Mouse (Mus musculus): Measurements from ENCODE around the gene Gm20715. TPM values are rescaled to one million over a fixed set of nuclear protein-coding genes. Genes with fewer than 3 reads are reported as not detected.
A peak's percentile ranks its signal among the peaks of the same experiment; 100 is the strongest.
"Not testable (repeated sequence)": the region's sequence is repeated elsewhere in the genome, so short reads cannot be mapped to it uniquely, and the experiment has no call there.

Gene Gm20715
- not detected in 2 replicates for polyA plus RNA-seq (2016; fragmentation: Nextera tagmentation; extraction: Ambion mirVana)

- no peaks in the 10 kb centered on the region for H3K36me3 ChIP-seq
- no peak within 1 kb of the TSS for H3K27ac ChIP-seq
- 2% methylated on average over 17 of the region's 17 CpGs for WGBS (ENCODE audit: insufficient replicate concordance)
- peak; percentile 83 for ATAC-seq
- no peak within 1 kb of the TSS for H3K4me3 ChIP-seq
- H3K9me3 ChIP-seq (replicated peaks) = no peaks in the 10 kb centered on the region
- H3K4me1 ChIP-seq = no peaks in the 10 kb centered on the region
- no peak within 1 kb of the TSS for H3K9ac ChIP-seq
- no peak within 1 kb of the TSS for H3K4me2 ChIP-seq
- peaks cover 2% of the 10 kb centered on the region for H3K27me3 ChIP-seq (replicated peaks)
Observed at GRCm38 (mm10) chr7:6410043-6410442, at the start of gene Gm20715. TSS of gene Gm20715 (plus strand) at chr7:6410277.

GRCm38 (mm10) chr7:6360477-6361060 lies 49.5 kb upstream of the Gm20715 start:
- Histone ChIP-seq H3K4me3 (no peak overlapping the region), H3K4me1 (peaks cover 51% of the 10 kb centered on the region), H3K27ac (no peak overlapping the region), H3K27me3 (replicated peaks) (no peaks in the 10 kb centered on the region), H3K36me3 (no peaks in the 10 kb centered on the region), H3K9ac (no peak overlapping the region), H3K9me3 (replicated peaks) (no peaks in the 10 kb centered on the region), H3K4me2 (peak overlapping the region; percentile 77)
- WGBS (ENCODE audit: insufficient replicate concordance) = 15% methylated on average over 2 of the region's 9 CpGs
- ATAC-seq = peak; percentile 36

- Histone ChIP-seq H3K36me3 (no peaks in the 10 kb centered on the region), H3K4me1 (peaks cover 58% of the 10 kb centered on the region), H3K9me3 (replicated peaks) (no peaks in the 10 kb centered on the region), H3K27ac (peak overlapping the region; percentile 84), H3K4me3 (peak overlapping the region; percentile 67), H3K4me2 (peak overlapping the region; percentile 77), H3K27me3 (replicated peaks) (no peaks in the 10 kb centered on the region), H3K9ac (peak overlapping the region; percentile 59)
- no peak for ATAC-seq
- 27% methylated on average over 7 of the region's 7 CpGs for WGBS (ENCODE audit: insufficient replicate concordance)
Observed at GRCm38 (mm10) chr7:6361756-6362155, 48.3 kb upstream of the Gm20715 start.

GRCm38 (mm10) chr7:6362268-6363046 lies 47.6 kb upstream of the Gm20715 start:
- peak overlapping the region; percentile 77 for H3K4me2 ChIP-seq
- ATAC-seq = peak; percentile 85
- peak overlapping the region; percentile 67 for H3K4me3 ChIP-seq
- peak overlapping the region; percentile 84 for H3K27ac ChIP-seq
- peak overlapping the region; percentile 74 for H3K9ac ChIP-seq
- H3K27me3 ChIP-seq (replicated peaks) = no peaks in the 10 kb centered on the region
- WGBS (ENCODE audit: insufficient replicate concordance) = under 1% methylated on average over 38 of the region's 38 CpGs
- H3K36me3 ChIP-seq = no peaks in the 10 kb centered on the region
- H3K4me1 ChIP-seq = peaks cover 65% of the 10 kb centered on the region
- H3K9me3 ChIP-seq (replicated peaks) = no peaks in the 10 kb centered on the region

GRCm38 (mm10) chr7:6363047-6363488 lies 47.0 kb upstream of the Gm20715 start, which contains the start of gene Zfp78:
TSS of gene Zfp78 (plus strand) at chr7:6363280.
- peak within 1 kb of the TSS; percentile 77 for H3K4me2 ChIP-seq
- H3K4me1 ChIP-seq = peaks cover 71% of the 10 kb centered on the region
- H3K27ac ChIP-seq = peak within 1 kb of the TSS; percentile 84
- under 1% methylated on average over 23 of the region's 23 CpGs for WGBS (ENCODE audit: insufficient replicate concordance)
- H3K9ac ChIP-seq = peak within 1 kb of the TSS; percentile 74
- H3K9me3 ChIP-seq (replicated peaks) = no peaks in the 10 kb centered on the region
- peak within 1 kb of the TSS; percentile 67 for H3K4me3 ChIP-seq
- H3K36me3 ChIP-seq = no peaks in the 10 kb centered on the region
- ATAC-seq = peak; percentile 79
- H3K27me3 ChIP-seq (replicated peaks) = no peaks in the 10 kb centered on the region

GRCm38 (mm10) chr7:6364761-6365160 lies 45.3 kb upstream of the Gm20715 start:
- H3K4me2 ChIP-seq = no peak overlapping the region
- no peak overlapping the region for H3K4me3 ChIP-seq
- WGBS (ENCODE audit: insufficient replicate concordance) = 82% methylated on average over 1 of the region's 1 CpGs
- no peaks in the 10 kb centered on the region for H3K27me3 ChIP-seq (replicated peaks)
- no peak overlapping the region for H3K9ac ChIP-seq
- no peak overlapping the region for H3K27ac ChIP-seq
- H3K4me1 ChIP-seq = peaks cover 83% of the 10 kb centered on the region
- no peaks in the 10 kb centered on the region for H3K9me3 ChIP-seq (replicated peaks)
- no peaks in the 10 kb centered on the region for H3K36me3 ChIP-seq
- ATAC-seq = no peak

GRCm38 (mm10) chr7:6367185-6367584 lies 42.9 kb upstream of the Gm20715 start:
- peak overlapping the region; percentile 84 for H3K27ac ChIP-seq
- no peak overlapping the region for H3K9ac ChIP-seq
- H3K4me2 ChIP-seq = peak overlapping the region; percentile 44
- no peaks in the 10 kb centered on the region for H3K27me3 ChIP-seq (replicated peaks)
- H3K4me1 ChIP-seq = peaks cover 61% of the 10 kb centered on the region
- no peaks in the 10 kb centered on the region for H3K9me3 ChIP-seq (replicated peaks)
- H3K36me3 ChIP-seq = no peaks in the 10 kb centered on the region
- WGBS (ENCODE audit: insufficient replicate concordance) = 26% methylated on average over 5 of the region's 5 CpGs
- no peak overlapping the region for H3K4me3 ChIP-seq
- peak; percentile 16; the same call in 1 of the 2 replicates for ATAC-seq

DNA sequence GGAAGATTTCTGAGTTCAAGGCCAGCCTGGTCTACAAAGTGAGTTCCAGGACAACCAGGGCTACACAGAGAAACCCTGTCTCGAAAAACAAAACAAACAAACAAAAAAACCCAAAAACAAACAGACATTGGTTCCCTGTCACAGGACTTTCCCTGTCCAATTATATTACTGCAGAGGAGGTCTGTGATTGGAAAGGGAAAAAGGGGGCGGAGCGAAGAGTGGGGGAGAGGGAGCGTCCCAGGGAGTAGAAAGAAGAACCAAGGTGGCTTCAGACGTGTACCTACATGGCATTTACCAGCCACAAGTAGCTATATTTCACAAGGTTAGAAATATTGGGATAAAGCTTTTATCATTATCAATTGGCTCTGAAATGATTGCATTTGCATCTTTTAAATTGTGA lies 41.9 kb upstream of the Gm20715 start:
- H3K27ac ChIP-seq; H3K4me3 ChIP-seq; H3K9me3 ChIP-seq (replicated peaks); H3K36me3 ChIP-seq; H3K27me3 ChIP-seq (replicated peaks); H3K9ac ChIP-seq; ATAC-seq; H3K4me2 ChIP-seq: not testable (repeated sequence)
- peaks cover 53% of the 10 kb centered on the region for H3K4me1 ChIP-seq
- 72% methylated on average over 5 of the region's 5 CpGs for WGBS (ENCODE audit: insufficient replicate concordance)

DNA sequence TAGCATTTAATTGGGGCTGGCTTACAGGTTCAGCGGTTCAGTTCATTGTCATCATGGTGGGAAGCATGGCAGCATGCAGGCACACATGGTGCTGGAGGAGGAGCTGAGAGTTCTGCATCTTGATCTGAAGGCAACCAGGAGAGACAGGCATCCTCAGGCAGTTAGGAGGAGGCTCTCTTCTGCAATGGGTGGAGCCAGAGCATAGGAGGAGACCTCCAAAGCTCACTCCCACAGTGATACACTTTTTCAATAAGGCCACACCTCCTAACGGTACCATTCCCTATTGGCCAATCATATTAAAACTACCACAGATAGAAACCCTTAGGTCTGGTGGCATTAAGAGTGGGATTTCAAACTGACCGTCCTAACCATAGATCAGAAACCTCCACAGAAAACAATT lies 40.6 kb upstream of the Gm20715 start:
- Histone ChIP-seq H3K4me3 (no peak overlapping the region), H3K27me3 (replicated peaks) (no peaks in the 10 kb centered on the region), H3K9ac (no peak overlapping the region), H3K4me1 (peaks cover 43% of the 10 kb centered on the region), H3K4me2 (no peak overlapping the region), H3K36me3 (no peaks in the 10 kb centered on the region), H3K27ac (no peak overlapping the region), H3K9me3 (replicated peaks) (no peaks in the 10 kb centered on the region)
- ATAC-seq = peak; percentile 54
- WGBS (ENCODE audit: insufficient replicate concordance) = 66% methylated on average over 3 of the region's 3 CpGs

DNA sequence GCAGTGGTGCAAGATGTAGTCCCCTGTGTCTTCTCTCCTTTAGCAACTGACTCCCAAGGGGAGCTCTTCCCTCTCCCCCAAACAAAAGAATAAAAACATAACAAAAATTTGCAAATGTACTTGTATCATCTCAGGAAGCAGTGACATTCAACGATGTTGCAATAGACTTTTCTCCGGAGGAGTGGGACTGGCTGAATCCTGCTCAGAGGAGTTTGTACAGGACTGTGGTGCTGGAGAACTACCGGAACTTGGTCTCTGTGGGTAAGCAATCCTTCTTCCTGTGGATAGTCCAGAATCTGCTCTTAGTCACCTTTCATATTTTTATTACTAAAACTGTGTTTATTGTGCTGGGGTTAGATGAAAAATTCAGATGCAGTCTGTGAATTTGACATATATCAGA lies 37.1 kb upstream of the Gm20715 start:
- no peak for ATAC-seq
- 75% methylated on average over 3 of the region's 3 CpGs for WGBS (ENCODE audit: insufficient replicate concordance)
- H3K27ac ChIP-seq = no peak overlapping the region

GRCm38 (mm10) chr7:6378441-6378840 lies 31.6 kb upstream of the Gm20715 start:
- Histone ChIP-seq H3K9ac (no peak overlapping the region), H3K9me3 (replicated peaks) (no peaks in the 10 kb centered on the region), H3K27ac (no peak overlapping the region), H3K36me3 (peaks cover 4% of the 10 kb centered on the region; the same call in 1 of the 2 replicates), H3K27me3 (replicated peaks) (no peaks in the 10 kb centered on the region), H3K4me2 (no peak overlapping the region), H3K4me1 (peaks cover 17% of the 10 kb centered on the region), H3K4me3 (no peak overlapping the region)
- WGBS (ENCODE audit: insufficient replicate concordance) = 78% methylated on average over 8 of the region's 8 CpGs
- no peak for ATAC-seq

More for the DNA sequence above, 37.1 kb upstream of the Gm20715 start:
- Histone ChIP-seq H3K4me2 (no peak overlapping the region), H3K4me1 (peaks cover 18% of the 10 kb centered on the region), H3K4me3 (no peak overlapping the region), H3K36me3 (peaks cover 4% of the 10 kb centered on the region; the same call in 1 of the 2 replicates), H3K9me3 (replicated peaks) (no peaks in the 10 kb centered on the region), H3K27me3 (replicated peaks) (no peaks in the 10 kb centered on the region), H3K9ac (no peak overlapping the region)

DNA sequence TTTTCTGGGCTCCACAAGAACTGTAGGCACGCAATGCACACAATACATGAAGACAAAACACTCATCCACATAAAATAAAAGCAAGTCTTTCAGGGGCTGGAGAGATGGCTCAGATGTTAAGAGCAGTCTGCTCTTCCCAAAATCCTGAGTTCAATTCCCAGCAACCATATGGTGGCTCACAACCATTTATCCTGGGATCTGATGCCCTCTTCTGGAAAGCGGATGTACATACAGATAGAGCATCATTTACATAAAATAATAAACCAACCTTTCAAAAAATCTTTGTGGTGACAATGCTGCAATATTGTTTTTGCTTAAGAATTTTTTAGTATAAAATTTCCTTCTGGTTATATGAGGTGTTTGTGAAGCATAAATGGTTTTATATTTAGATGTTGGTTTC lies 28.6 kb upstream of the Gm20715 start:
- 67% methylated on average over 2 of the region's 2 CpGs for WGBS (ENCODE audit: insufficient replicate concordance)
- Histone ChIP-seq H3K9ac (no peak overlapping the region), H3K27ac (no peak overlapping the region), H3K36me3 (no peaks in the 10 kb centered on the region; the same call in 1 of the 2 replicates), H3K9me3 (replicated peaks) (no peaks in the 10 kb centered on the region), H3K4me2 (no peak overlapping the region), H3K4me1 (peaks cover 25% of the 10 kb centered on the region), H3K27me3 (replicated peaks) (no peaks in the 10 kb centered on the region), H3K4me3 (no peak overlapping the region)
- ATAC-seq = no peak

Measured in liver, embryonic 12.5 days (tissue).